Mouse (Mus musculus): ENCODE results near the gene Stk33. TPM values are rescaled to one million over a fixed set of nuclear protein-coding genes. Genes with fewer than 3 reads are reported as not detected.

Stk33 gene
- polyA plus RNA-seq, 1 experiment from 2014 or later = 0.56 TPM

- WGBS = 19% methylated on average over 2 of the region's 2 CpGs
- H3K4me1 ChIP-seq = peaks cover 28% of the 10 kb centered on the region
- H3K4me3 ChIP-seq = no peak overlapping the region
- no peaks in the 10 kb centered on the region for H3K36me3 ChIP-seq
- no peaks in the 10 kb centered on the region for H3K27me3 ChIP-seq (ENCODE audit: low read depth, poor library complexity, severe bottlenecking)
- H3K9me3 ChIP-seq (replicated peaks) = no peaks in the 10 kb centered on the region
- no peak overlapping the region for H3K27ac ChIP-seq
- peak; percentile 66 for DNase-seq (ENCODE audit: low spot score)
Observed at GRCm38 (mm10) chr7:109230806-109231205, 208.1 kb downstream of the Stk33 start.

Other genes starting within 250 kb of the Stk33 start
- gene Trim66, start 69.1 kb upstream of the Stk33 start, polyA plus RNA-seq (2016; fragmentation: Nextera tagmentation; extraction: Ambion mirVana) = 0.03 and 0.05 TPM in 2 replicates
- 130 and 159 TPM in 2 replicates for gene Rpl27a, start 80.1 kb upstream of the Stk33 start, polyA plus RNA-seq (2016; fragmentation: Nextera tagmentation; extraction: Ambion mirVana)

All from limb, embryonic 10.5 days (tissue).